Comparison of ENCODE assay signal across 26 mouse cellular contexts in the genomic region with DNA sequence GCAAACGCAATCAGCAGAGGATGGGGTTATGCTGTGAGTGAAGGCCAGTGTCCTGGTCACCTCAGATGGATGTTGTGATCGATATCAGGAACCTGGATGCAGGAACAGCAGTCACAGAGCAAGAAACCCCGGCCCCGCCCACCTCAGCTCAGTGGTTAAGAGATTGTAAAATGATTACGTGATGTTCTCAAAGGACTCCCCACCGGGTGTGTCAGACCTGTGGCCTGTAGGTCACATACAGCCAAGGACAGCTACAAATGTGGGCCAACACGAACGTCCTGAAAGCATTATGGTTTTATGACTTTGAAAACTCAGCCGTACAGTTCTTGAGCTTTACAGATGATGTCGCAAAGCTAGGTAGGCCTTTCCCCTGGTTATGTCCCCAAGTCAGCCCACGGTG.
"Had no signal": no experiment of that assay in that cellular context is flagged by ENCODE, and none has a peak within 500 bp of the region (broad histone marks: within the 10 kb centered on the region; RNA-seq: fewer than 3 reads in every experiment).

No protein-coding gene starts in this region.

- H3K9me3 ChIP-seq: heart, embryonic 10.5 days; heart, embryonic 12.5 days; hindbrain, embryonic 12.5 days; limb, embryonic 13.5 days; limb, embryonic 15.5 days; liver, embryonic 13.5 days; liver, embryonic 15.5 days had no signal

- H3K9ac ChIP-seq: heart, embryonic 12.5 days; hindbrain, embryonic 12.5 days; hindbrain, embryonic 14.5 days; limb, embryonic 13.5 days; limb, embryonic 15.5 days; liver, embryonic 13.5 days; liver, embryonic 15.5 days; liver, postnatal 0 days had no signal

- DNase-seq: gastrocnemius, postnatal 14 days; gastrocnemius, postnatal 36 days; heart, adult 18-20 months; heart, postnatal 10 days; heart, postnatal 4 days; kidney, adult 18-20 months; kidney, adult 8-10 months; kidney, postnatal 10 days; kidney, postnatal 25 days; kidney, postnatal 4 days; layer of hippocampus, adult 9-11 months; layer of hippocampus, postnatal 36 days; left cerebral cortex, postnatal 4 days; liver, embryonic 13.5 days; liver, postnatal 0 days had no signal

- H3K27me3 ChIP-seq: heart, embryonic 12.5 days; hindbrain, embryonic 12.5 days; limb, embryonic 13.5 days; limb, embryonic 15.5 days; liver, embryonic 13.5 days; liver, embryonic 15.5 days had no signal

- H3K36me3 ChIP-seq: heart, embryonic 10.5 days; heart, embryonic 12.5 days had no signal

- ATAC-seq: hindbrain, embryonic 16.5 days; inflammation-experienced regulatory T-cells, adult 6 months; liver, postnatal 0 days had no signal

- H3K4me1 ChIP-seq: limb, embryonic 13.5 days had no signal

- H3K4me3 ChIP-seq: heart, embryonic 10.5 days; heart, embryonic 12.5 days; hindbrain, embryonic 10.5 days; hindbrain, embryonic 12.5 days; layer of hippocampus, adult 2 months; limb, embryonic 13.5 days; limb, embryonic 15.5 days; liver, embryonic 13.5 days; liver, embryonic 15.5 days had no signal

- H3K27ac ChIP-seq: heart, embryonic 10.5 days; hindbrain, embryonic 10.5 days; hindbrain, embryonic 12.5 days; hindbrain, embryonic 14.5 days; layer of hippocampus, adult 2 months; limb, embryonic 13.5 days; limb, embryonic 15.5 days; liver, embryonic 13.5 days; liver, embryonic 15.5 days had no signal

- H3K4me2 ChIP-seq: heart, embryonic 12.5 days; hindbrain, embryonic 12.5 days; hindbrain, embryonic 14.5 days; limb, embryonic 13.5 days; limb, embryonic 15.5 days; liver, embryonic 13.5 days; liver, embryonic 15.5 days had no signal
